Mouse (Mus musculus): ENCODE measurements around the gene Arpin.

Arpin gene

GRCm38 (mm10) chr7:79934862-79935510, at the start of gene Arpin:
Gene Arpin (minus strand): TSS chr7:79935359.
- peak; percentile 56 for DNase-seq (ENCODE audit: low read depth, low spot score)

GRCm38 (mm10) chr7:79975316-79975715, 40.2 kb upstream of the Arpin start:
- DNase-seq (ENCODE audit: low read depth, low spot score), result no peak

- DNase-seq (ENCODE audit: low read depth, low spot score), result no peak
Measured at GRCm38 (mm10) chr7:79972195-79972594, 37.0 kb upstream of the Arpin start.

- no peak for DNase-seq (ENCODE audit: low read depth, low spot score)
Measured at GRCm38 (mm10) chr7:79970336-79970735, 35.2 kb upstream of the Arpin start.

- DNase-seq (ENCODE audit: low read depth, low spot score), result no peak
Measured at GRCm38 (mm10) chr7:79968326-79968725, 33.2 kb upstream of the Arpin start.

- no peak for DNase-seq (ENCODE audit: low read depth, low spot score)
Measured at GRCm38 (mm10) chr7:79961600-79961999, 26.4 kb upstream of the Arpin start.

GRCm38 (mm10) chr7:79956131-79956530, 21.0 kb upstream of the Arpin start:
- DNase-seq (ENCODE audit: low read depth, low spot score), result no peak

- DNase-seq (ENCODE audit: low read depth, low spot score), result no peak
Measured at GRCm38 (mm10) chr7:79954890-79955289, 19.7 kb upstream of the Arpin start.

- no peak for DNase-seq (ENCODE audit: low read depth, low spot score)
Measured at GRCm38 (mm10) chr7:79951038-79951437, 15.9 kb upstream of the Arpin start.

GRCm38 (mm10) chr7:79950236-79950635, 15.1 kb upstream of the Arpin start:
- no peak for DNase-seq (ENCODE audit: low read depth, low spot score)

GRCm38 (mm10) chr7:79935511-79936205, 499 bp upstream of the Arpin start:
- DNase-seq (ENCODE audit: low read depth, low spot score), result no peak

- no peak for DNase-seq (ENCODE audit: low read depth, low spot score)
Measured at GRCm38 (mm10) chr7:79934461-79934860, 698 bp downstream of the Arpin start.

GRCm38 (mm10) chr7:79928516-79929052, 6.6 kb downstream of the Arpin start:
- DNase-seq (ENCODE audit: low read depth, low spot score), result no peak

GRCm38 (mm10) chr7:79920344-79920983, 14.7 kb downstream of the Arpin start, which contains the start of gene Ap3s2:
Gene Ap3s2 (minus strand): TSS chr7:79920649.
- DNase-seq (ENCODE audit: low read depth, low spot score), result peak; percentile 75

GRCm38 (mm10) chr7:79914556-79914955, 20.6 kb downstream of the Arpin start:
- peak; percentile 34 for DNase-seq (ENCODE audit: low read depth, low spot score)

- DNase-seq (ENCODE audit: low read depth, low spot score), result no peak
Measured at GRCm38 (mm10) chr7:79907356-79907755, 27.8 kb downstream of the Arpin start.

GRCm38 (mm10) chr7:79906914-79907313, 28.2 kb downstream of the Arpin start:
- no peak for DNase-seq (ENCODE audit: low read depth, low spot score)

GRCm38 (mm10) chr7:79905193-79905592, 30.0 kb downstream of the Arpin start:
- no peak for DNase-seq (ENCODE audit: low read depth, low spot score)

- DNase-seq (ENCODE audit: low read depth, low spot score), result no peak
Measured at GRCm38 (mm10) chr7:79903160-79903792, 31.9 kb downstream of the Arpin start.

GRCm38 (mm10) chr7:79900753-79901152, 34.4 kb downstream of the Arpin start:
- no peak for DNase-seq (ENCODE audit: low read depth, low spot score)

GRCm38 (mm10) chr7:79895225-79895624, 39.9 kb downstream of the Arpin start:
- DNase-seq (ENCODE audit: low read depth, low spot score), result no peak

- no peak for DNase-seq (ENCODE audit: low read depth, low spot score)
Measured at GRCm38 (mm10) chr7:79894790-79895189, 40.4 kb downstream of the Arpin start.

Measured in embryo, embryonic 11.5 days (tissue).